Mouse (Mus musculus): ENCODE results near the gene Tchp.

Tchp gene

GRCm38 (mm10) chr5:114707265-114708068 lies at the start of gene Tchp:
Gene Tchp (plus strand): TSS chr5:114707760.
- DNase-seq: peak; percentile 95

DNA sequence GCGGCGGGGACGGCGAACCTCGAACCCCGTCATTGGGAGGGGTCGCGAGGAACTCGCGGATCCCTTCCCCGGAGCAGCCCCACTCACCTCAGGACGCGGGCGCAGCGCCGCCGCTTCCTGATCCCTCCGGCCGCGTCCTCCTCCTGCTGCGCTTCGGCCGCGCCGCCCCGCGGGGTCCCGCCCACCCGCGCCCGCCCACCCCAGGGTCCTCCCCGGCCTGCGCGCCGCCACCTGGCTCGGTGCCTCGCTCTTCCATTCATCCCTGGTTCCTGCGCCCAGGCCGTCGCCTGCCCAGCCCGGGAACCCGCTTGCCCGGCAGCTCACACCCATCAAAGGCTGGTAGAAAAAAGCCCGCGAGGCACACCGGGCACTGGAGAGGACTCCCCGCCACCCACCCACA lies 49.3 kb upstream of the Tchp start, which contains the start of gene Trpv4:
Trpv4 (minus strand) TSS at position 167 of the 400 bp plus-strand sequence.
- no peak for DNase-seq

DNA sequence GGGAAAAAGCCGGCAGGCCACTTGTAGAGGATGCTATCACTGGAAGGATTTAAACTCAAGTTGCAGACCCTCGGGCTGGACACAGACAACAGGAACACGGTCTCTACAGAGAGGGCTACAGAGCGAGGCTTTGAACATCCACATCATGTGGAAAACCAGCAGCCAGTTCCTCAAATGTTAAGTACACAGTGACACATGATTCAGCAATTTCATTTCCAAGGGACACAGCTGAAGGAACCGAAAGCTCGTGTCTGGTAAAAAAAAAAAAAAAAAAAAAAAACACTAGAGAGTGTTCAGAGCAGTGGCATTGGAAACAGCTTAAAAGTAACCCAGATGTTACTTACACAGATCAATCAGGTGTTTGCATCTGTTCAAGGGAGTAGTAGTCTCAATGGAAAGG lies 46.5 kb upstream of the Tchp start:
- no peak for DNase-seq

DNA sequence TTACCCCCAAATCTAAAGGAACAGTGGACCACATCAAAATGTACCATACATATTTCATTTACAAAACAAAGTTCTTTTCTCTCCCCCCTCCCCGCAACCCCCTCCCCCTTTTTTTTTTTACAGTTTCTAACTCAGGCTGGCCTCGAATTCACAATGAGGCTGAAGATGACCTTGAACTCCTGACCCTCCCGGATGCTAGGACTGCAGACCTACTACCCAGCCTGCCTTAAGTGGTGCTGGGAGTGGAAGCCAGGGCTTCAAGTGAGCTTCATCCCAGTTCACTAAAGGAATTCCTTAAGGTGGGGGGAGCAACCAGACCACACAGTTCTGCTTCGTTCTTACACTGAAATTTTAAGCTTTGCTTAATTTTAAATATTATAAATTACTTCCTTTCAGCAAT lies 43.4 kb upstream of the Tchp start:
- no peak for DNase-seq

DNA sequence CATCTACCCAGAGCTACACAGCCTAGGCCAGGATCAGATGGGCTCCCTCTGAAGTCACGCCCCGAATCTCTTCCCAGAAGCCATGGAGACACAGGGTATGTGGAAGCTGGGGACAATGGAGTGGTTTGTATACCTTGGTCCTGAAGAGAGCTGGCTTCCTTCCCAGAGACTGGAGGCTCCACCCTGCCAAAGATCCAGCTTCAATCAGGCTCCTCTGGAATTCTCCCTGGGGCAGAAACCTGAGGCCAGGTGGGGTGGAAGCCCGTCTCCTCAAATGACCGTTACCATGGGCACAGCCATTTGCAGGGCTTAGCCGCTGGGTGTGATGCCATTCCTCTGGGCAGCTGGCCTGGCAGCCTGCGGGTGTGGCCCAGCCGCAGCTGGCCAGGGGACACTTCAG lies 42.8 kb upstream of the Tchp start:
- DNase-seq: no peak

- no peak for DNase-seq
Measured at GRCm38 (mm10) chr5:114666659-114667058, 40.9 kb upstream of the Tchp start.

GRCm38 (mm10) chr5:114667228-114667856 lies 40.2 kb upstream of the Tchp start:
- DNase-seq: peak; percentile 99

- DNase-seq: no peak
Measured at GRCm38 (mm10) chr5:114669014-114669413, 38.5 kb upstream of the Tchp start.

DNA sequence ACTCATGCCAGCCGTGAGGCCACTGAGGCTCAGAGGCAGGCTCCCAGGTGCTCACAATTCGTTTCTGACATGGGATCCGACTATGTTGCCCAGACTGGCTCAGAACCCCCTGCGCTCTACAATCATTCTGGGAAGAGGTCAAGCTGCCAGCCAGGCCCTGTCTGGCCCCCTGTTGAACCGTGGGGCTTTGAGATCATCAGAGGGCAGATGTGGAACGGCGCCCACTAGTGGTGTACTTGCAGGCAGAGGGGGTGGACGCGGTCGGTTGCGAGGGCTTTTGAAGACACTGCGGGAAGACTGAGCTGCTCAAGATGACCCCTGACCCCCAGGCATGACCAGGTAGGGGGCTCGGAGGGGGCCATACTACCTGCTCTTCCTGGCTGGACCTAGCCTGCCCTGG lies 34.4 kb upstream of the Tchp start:
- DNase-seq: no peak

- DNase-seq: no peak
Measured at GRCm38 (mm10) chr5:114674594-114674993, 33.0 kb upstream of the Tchp start.

- peak; percentile 42 for DNase-seq
Measured at GRCm38 (mm10) chr5:114679841-114680591, 27.5 kb upstream of the Tchp start.

- DNase-seq: peak; percentile 63
Measured at GRCm38 (mm10) chr5:114680676-114681285, 26.8 kb upstream of the Tchp start.

DNA sequence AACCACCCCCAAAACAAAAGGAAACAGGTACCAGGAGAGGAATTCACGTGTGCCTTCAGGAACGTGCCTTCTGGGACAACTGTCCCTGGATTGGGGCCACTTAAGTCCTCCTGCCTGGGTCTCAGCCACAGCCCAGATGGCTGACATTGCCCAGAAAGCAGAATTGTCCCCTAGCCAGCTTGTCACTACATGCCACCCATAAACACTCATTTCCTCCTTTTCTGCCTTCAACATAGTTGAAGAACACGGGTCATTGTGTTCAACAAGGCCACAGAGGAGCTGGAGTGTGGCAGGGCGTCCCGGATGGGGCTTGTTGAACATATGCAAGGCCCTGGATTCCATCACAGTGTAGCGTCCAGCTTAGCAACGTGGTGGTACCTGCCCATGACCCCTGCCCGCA lies 25.8 kb upstream of the Tchp start:
- no peak for DNase-seq

GRCm38 (mm10) chr5:114685986-114686385 lies 21.6 kb upstream of the Tchp start:
- no peak for DNase-seq

DNA sequence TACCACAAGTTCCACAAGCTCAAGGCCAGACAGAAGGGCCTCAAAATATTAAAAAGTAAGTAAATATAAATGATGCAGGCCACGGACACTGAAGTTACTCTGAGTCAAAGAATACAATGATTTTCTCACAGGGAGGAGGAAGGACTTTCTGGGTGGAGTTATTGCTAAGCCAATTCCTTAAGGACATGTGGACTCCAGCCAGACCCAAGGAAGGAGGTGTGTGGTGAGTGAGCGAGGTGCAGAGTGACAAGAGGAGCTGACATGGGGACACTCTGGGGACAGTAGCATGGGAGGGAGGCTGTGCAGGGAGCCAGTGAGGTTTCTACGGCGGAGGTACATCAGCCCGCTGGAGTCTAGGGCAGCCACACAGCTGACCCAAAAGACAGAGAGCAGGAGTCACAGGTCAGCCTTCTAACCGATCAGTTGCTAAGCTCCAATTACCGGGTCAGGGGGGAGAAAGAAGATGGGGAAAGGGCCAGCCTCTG lies 20.8 kb upstream of the Tchp start:
- DNase-seq: no peak

- DNase-seq: no peak
Measured at GRCm38 (mm10) chr5:114687901-114688300, 19.7 kb upstream of the Tchp start.

DNA sequence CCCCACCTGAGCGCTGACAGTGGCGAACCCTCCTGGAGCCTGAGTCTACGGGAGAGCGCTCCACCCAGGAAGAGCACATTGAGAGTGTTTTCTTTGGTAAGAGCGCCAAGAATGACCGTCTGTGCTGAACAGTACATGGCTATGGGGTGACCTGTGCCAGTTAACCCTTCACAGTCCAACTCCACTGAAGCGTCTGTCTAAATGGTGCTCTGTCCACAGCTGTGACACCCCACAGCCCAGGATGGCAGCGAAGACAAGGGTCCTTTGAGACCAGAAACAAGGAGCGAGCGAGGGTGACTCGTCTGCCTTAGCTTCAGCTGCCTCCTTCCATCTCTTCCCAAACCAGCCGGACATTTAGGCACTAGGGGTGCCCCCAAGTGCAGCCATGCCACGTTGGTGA lies 18.9 kb upstream of the Tchp start:
- DNase-seq: no peak

GRCm38 (mm10) chr5:114689700-114690366 lies 17.7 kb upstream of the Tchp start:
- peak; percentile 49 for DNase-seq

GRCm38 (mm10) chr5:114690633-114691567 lies 16.7 kb upstream of the Tchp start, which contains the start of gene Gltp:
Gene Gltp (minus strand): TSS chr5:114690984.
- peak; percentile 97 for DNase-seq

DNA sequence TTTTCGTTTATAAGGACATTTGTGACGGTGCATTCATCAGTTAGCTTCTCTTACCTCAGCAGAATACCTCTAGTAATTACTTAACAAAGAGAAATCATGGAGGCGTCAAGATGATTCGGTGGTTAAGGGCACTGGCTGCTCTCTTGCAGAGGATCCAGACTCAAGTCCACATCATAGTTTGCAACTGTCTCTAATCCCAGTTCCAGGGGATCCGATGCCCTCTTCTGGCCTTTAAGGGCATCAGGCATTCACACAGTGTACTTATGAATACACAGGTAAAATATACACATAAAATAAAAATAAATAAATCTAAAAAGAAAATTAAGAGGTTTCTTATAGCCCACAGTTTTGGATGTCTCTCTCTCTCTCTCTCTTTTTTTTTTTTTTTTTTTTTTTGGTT lies 11.8 kb upstream of the Tchp start:
- DNase-seq: no peak

- DNase-seq: no peak
Measured at GRCm38 (mm10) chr5:114696939-114697338, 10.6 kb upstream of the Tchp start.

Data from thymus, postnatal 14 days (tissue).